Mouse (Mus musculus): ENCODE results near the gene Krt28. TPM values are rescaled to one million over a fixed set of nuclear protein-coding genes. Genes with fewer than 3 reads are reported as not detected.

The Krt28 gene
- polyA plus RNA-seq, 1 experiment from 2014 or later: not detected

DNA sequence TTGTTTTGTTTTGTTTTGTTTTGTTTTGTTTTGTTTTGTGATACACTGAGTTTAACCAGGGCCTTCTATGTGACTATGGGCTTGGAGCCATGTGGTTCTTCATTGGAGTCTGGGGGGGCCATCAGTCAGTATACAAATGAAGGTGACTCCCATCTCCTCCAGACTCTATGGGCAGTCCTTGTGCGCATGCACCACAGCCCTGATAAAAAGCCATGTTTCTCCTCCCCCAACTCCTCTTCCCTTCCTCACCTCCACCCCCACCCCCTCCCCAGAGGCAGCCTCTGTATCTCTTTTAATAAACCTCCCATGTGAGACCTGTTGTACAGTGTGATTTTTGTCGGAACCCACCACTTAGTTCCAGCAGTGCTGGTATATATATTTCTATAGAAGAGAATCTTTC is 22.0 kb upstream of the Krt28 start:
- in situ Hi-C loops (cut with MboI; ENCODE audit: low pct_unique_long_range_greater_than_20kb): no loop called here
- DNase-seq (ENCODE audit: low read depth, low spot score) (no peak), ATAC-seq (no peak)
- H3K27me3 ChIP-seq: peaks cover 12% of the 10 kb centered on the region
- ChIA-PET CTCF (interaction anchor here (1.3 kb wide), 1 partner anchor 16 kb away, joined by 3 read pairs; no protein-coding TSS in a partner anchor), POLR2A (no interaction called here)
- no peak for TF ChIP-seq CTCF (IDR thresholded peaks at IDR 0.05)

DNA sequence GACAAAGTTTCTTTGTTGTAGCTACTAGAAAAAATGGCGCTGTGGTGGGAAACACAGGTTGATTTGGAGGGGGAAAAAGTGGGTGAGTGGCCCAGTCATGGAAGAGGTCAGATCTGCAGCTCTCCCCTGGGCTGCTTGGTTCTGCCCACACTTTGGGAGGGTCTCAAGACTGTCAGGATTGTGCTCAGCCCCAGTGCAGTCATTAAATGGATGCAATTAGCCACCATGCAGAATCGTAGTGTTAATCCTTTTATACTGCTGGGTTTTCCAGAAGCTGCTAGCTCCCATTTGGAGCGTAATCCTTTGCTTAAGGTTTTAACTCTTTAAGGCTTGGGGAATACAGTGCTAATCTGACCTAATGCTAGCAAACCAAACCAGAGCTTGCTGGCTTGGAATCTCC is 21.3 kb upstream of the Krt28 start:
- in situ Hi-C loops (cut with MboI; ENCODE audit: low pct_unique_long_range_greater_than_20kb): no loop called here
- DNase-seq (ENCODE audit: low read depth, low spot score) (no peak), ATAC-seq (no peak)
- CTCF ChIA-PET: interaction anchor here (1.3 kb wide), 1 partner anchor 17 kb away, joined by 3 read pairs; no protein-coding TSS in a partner anchor
- POLR2A ChIA-PET: no interaction called here
- no peak for TF ChIP-seq CTCF (IDR thresholded peaks at IDR 0.05)
- H3K27me3 ChIP-seq: peaks cover 8% of the 10 kb centered on the region

DNA sequence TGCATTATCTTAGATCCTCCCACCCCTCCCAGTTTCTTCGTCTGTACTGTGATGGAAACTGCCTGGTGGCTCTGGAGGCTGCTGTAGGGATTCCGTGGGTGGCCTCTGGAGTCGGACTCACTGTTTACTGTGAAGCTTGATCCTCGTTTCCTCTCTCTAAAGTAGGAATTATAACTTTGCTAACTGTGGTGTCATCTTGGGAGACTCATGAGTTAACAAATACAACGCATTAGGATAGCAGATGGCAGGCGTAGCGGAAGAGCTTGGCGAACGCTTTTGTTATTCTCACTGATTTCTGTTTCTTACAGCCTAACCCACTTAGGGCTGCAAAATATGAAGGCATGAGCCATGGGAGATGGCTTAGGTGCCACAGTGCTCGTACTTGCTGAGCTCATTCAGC is 17.8 kb upstream of the Krt28 start:
- TF ChIP-seq CTCF (IDR thresholded peaks at IDR 0.05): no peak
- in situ Hi-C loops (cut with MboI; ENCODE audit: low pct_unique_long_range_greater_than_20kb): no loop called here
- ChIA-PET POLR2A (no interaction called here), CTCF (no interaction called here)
- ATAC-seq (no peak), DNase-seq (ENCODE audit: low read depth, low spot score) (no peak)
- no peaks in the 10 kb centered on the region for H3K27me3 ChIP-seq

DNA sequence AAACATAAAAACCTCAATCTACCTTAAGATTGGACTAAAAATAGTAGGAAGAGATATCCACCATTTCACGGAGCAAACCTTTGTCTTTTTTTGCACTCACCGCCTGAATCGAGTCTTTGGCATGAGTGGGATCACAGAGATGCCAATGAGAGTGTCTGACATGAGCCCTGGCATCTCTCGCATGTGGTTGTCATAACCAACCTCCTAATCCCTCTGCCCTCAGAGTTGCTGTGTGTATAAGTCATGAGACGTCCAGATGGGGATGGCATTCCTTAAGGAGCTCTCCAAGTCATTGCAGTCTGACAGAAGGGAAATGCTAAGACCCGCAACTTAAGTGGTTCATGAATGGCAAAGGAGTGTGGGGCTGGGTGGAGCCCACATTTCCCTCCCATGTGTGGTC is 16.7 kb upstream of the Krt28 start:
- H3K27me3 ChIP-seq: no peaks in the 10 kb centered on the region
- ChIA-PET POLR2A (interaction anchor here (1.0 kb wide), 1 partner anchor 10 kb away, joined by 4 read pairs; no protein-coding TSS in a partner anchor), CTCF (interaction anchor here (2.0 kb wide), 1 partner anchor 14 kb away, joined by 5 read pairs; no protein-coding TSS in a partner anchor)
- ATAC-seq (no peak), DNase-seq (ENCODE audit: low read depth, low spot score) (no peak)
- TF ChIP-seq CTCF (IDR thresholded peaks at IDR 0.05): no peak
- in situ Hi-C loops (cut with MboI; ENCODE audit: low pct_unique_long_range_greater_than_20kb): no loop called here

DNA sequence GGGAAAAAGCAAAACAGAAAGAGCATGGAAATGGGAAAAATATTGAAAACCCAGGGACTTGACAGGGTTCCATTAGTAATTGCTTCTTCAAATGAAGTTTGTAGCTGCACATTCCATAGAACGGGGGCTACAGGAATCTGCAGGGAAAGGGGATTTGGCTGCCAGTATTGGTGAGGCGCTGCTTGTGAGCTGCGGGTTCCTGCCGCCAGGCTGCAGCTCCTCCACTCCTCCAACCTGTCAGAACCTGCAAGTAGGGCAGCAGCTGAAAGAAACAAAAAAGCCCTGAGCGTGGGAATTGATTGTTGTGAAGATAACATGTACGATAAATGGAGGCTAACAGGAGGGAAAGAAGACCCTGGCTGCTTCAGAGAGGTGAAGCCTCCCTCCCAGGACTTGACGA is 16.2 kb upstream of the Krt28 start:
- no peak for TF ChIP-seq CTCF (IDR thresholded peaks at IDR 0.05)
- ATAC-seq (no peak), DNase-seq (ENCODE audit: low read depth, low spot score) (no peak)
- ChIA-PET CTCF (interaction anchor here (2.0 kb wide), 1 partner anchor 15 kb away, joined by 5 read pairs; no protein-coding TSS in a partner anchor), POLR2A (interaction anchor here (1.0 kb wide), 1 partner anchor 10 kb away, joined by 4 read pairs; no protein-coding TSS in a partner anchor)
- no peaks in the 10 kb centered on the region for H3K27me3 ChIP-seq
- in situ Hi-C loops (cut with MboI; ENCODE audit: low pct_unique_long_range_greater_than_20kb): no loop called here

GRCm38 (mm10) chr11:99389264-99389663 is 14.6 kb upstream of the Krt28 start, which contains the start of gene Krt10:
TSS of gene Krt10 (minus strand) at chr11:99389364.
- in situ Hi-C loops (cut with MboI; ENCODE audit: low pct_unique_long_range_greater_than_20kb): loop anchor here (10.0 kb wide), 1 partner anchor 186 kb away; no protein-coding TSS in a partner anchor
- TF ChIP-seq CTCF (IDR thresholded peaks at IDR 0.05): no peak
- CTCF ChIA-PET: interaction anchor here (1.4 kb wide), 1 partner anchor 616 kb away, joined by 3 read pairs; no protein-coding TSS in a partner anchor
- ATAC-seq (no peak), DNase-seq (ENCODE audit: low read depth, low spot score) (no peak)
- POLR2A ChIA-PET: no interaction called here
- no peaks in the 10 kb centered on the region for H3K27me3 ChIP-seq

DNA sequence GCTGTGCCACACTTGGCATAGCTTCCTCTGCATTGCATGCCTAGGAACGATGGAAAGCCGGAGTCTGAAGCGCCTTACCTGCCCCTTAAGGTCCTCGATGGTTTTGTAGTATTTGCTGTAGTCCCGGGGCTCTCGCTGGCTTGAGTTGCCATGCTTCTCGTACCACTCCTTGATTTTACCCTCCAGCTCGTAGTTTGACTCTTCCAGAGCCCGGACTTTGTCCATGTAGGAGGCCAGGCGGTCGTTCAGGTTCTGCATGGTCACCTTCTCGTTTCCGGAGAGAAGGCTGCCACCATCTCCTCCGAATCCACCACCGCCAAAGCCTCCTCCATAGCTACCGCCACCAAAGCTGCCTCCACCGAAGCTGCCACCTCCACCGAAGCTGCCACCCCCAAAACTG is 14.0 kb upstream of the Krt28 start:
- TF ChIP-seq CTCF (IDR thresholded peaks at IDR 0.05): no peak
- ATAC-seq (no peak), DNase-seq (ENCODE audit: low read depth, low spot score) (no peak)
- no peaks in the 10 kb centered on the region for H3K27me3 ChIP-seq
- CTCF ChIA-PET: interaction anchor here (1.4 kb wide), 1 partner anchor 617 kb away, joined by 3 read pairs; no protein-coding TSS in a partner anchor
- POLR2A ChIA-PET: no interaction called here
- in situ Hi-C loops (cut with MboI; ENCODE audit: low pct_unique_long_range_greater_than_20kb): loop anchor here (10.0 kb wide), 1 partner anchor 186 kb away; no protein-coding TSS in a partner anchor

GRCm38 (mm10) chr11:99385813-99386721 is 11.4 kb upstream of the Krt28 start:
- ChIA-PET POLR2A (no interaction called here), CTCF (interaction anchor here (0.7 to 1.7 kb wide), 7 partner anchors 17 to 912 kb away, joined by 3 to 5 read pairs (median 3); no protein-coding TSS in a partner anchor)
- in situ Hi-C loops (cut with MboI; ENCODE audit: low pct_unique_long_range_greater_than_20kb): loop anchor here (10.0 kb wide), 1 partner anchor 189 kb away; no protein-coding TSS in a partner anchor
- ATAC-seq (peak; percentile 80), DNase-seq (ENCODE audit: low read depth, low spot score) (no peak)
- TF ChIP-seq CTCF (IDR thresholded peaks at IDR 0.05): no peak
- no peaks in the 10 kb centered on the region for H3K27me3 ChIP-seq

DNA sequence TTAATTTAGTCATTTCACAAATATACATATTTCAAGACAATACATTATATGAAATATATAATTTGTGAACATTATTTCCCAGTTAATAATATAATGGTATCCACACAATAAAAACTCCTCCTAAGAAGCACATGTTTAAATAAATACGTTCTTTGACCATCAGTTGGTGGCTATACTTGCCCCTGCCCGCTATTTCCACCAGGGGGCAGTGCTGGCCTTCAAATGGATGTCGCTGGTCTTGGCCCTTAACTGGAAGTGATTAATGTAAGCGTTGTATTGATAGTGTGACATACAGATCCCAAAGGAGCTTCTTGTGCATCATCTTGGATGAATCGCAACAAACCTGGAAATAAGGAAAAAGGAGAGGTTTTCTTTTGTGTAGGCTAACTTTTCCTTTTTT is 4.9 kb upstream of the Krt28 start:
- CTCF ChIA-PET: interaction anchor here (2.0 kb wide), 1 partner anchor 85 kb away, joined by 13 read pairs; no protein-coding TSS in a partner anchor
- in situ Hi-C loops (cut with MboI; ENCODE audit: low pct_unique_long_range_greater_than_20kb): loop anchor here (5.0 to 10.0 kb wide), 2 partner anchors 33 to 625 kb away; no protein-coding TSS in a partner anchor
- H3K27me3 ChIP-seq: peaks cover 16% of the 10 kb centered on the region
- POLR2A ChIA-PET: no interaction called here
- ATAC-seq (no peak), DNase-seq (ENCODE audit: low read depth, low spot score) (no peak)
- TF ChIP-seq CTCF (IDR thresholded peaks at IDR 0.05): peak; percentile 97

DNA sequence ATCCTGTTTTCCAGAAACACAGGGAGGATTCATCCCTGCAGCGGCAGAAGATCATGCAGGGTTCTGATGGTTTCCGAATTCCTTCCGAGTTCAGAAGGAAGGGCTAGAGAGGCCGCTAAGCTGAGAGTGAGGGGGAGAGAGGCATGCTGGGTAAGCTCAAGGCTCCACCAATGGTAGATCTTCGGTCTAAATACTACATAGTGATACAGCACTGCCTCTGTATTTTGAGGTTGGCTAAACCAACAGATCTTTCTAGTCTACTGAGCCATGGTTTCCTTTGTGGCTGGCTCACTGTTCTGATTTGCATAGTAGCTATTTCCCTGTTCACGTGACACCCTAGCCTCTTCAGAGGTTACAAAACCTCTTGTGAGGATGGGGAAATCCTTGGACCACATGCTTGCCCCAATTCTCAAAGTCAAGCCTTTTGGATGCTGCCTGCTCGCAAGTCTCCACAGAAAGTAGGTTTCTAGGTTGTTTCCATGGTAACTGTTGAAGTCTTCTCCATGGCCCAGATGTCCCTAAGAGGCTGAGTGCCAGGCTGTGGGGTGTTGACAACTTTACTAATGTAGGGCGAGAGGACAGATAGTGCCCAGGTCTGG is 4.8 kb downstream of the Krt28 start:
- DNase-seq (ENCODE audit: low read depth, low spot score) (no peak), ATAC-seq (no peak)
- in situ Hi-C loops (cut with MboI; ENCODE audit: low pct_unique_long_range_greater_than_20kb): loop anchor here (5.0 to 10.0 kb wide), 2 partner anchors 58 to 635 kb away; no protein-coding TSS in a partner anchor
- TF ChIP-seq CTCF (IDR thresholded peaks at IDR 0.05): no peak
- POLR2A ChIA-PET: no interaction called here
- CTCF ChIA-PET: interaction anchor here (0.9 kb wide), 1 partner anchor 94 kb away, joined by 3 read pairs; no protein-coding TSS in a partner anchor
- H3K27me3 ChIP-seq: peaks cover 42% of the 10 kb centered on the region

All from Patski (cell line).